Mouse (Mus musculus) midbrain, postnatal 0 days (tissue): ENCODE data around the gene Syndig1. TPM values are rescaled to one million over a fixed set of nuclear protein-coding genes. Genes with fewer than 3 reads are reported as not detected.

Experiments
- ATAC-seq: fragments of 200-750 bp; cut with Nextera tagmentation; 2 replicates; pipeline ENCODE4 v1.8.0; 2017; ENCODE audit warnings: moderate number of reproducible peaks, mild to moderate bottlenecking, moderate TSS enrichment, moderate library complexity; ENCODE audit not compliant: low FRiP score
- DNase-seq: peaks from one replicate; pipeline ENCODE4 v3.0.0-alpha.2; 2015; ENCODE audit warnings: low spot score
- H3K27ac ChIP-seq: fragments of 300-500 bp; sonication (generic); 2 replicates; pipeline ENCODE4 v1.5.1; 2014; ENCODE audit warnings: low read depth, mild to moderate bottlenecking, low read length, mixed read lengths
- H3K27me3 ChIP-seq: fragments of 300-500 bp; sonication (generic); 2 replicates; pipeline ENCODE4 v1.6.1; 2014; ENCODE audit warnings: low read length, control low read depth, mixed read lengths; ENCODE audit not compliant: insufficient read depth
- H3K36me3 ChIP-seq: fragments of 300-500 bp; sonication (generic); 2 replicates; pipeline ENCODE4 v1.6.1; 2014; ENCODE audit warnings: low read length, control low read depth, mixed read lengths; ENCODE audit not compliant: insufficient read depth
- H3K4me1 ChIP-seq: fragments of 300-500 bp; sonication (generic); 2 replicates; pipeline ENCODE4 v1.6.1; 2014; ENCODE audit warnings: mild to moderate bottlenecking, control low read depth, antibody characterized with exemption, low read length, mixed read lengths; ENCODE audit not compliant: insufficient read depth
- H3K4me2 ChIP-seq: fragments of 300-500 bp; sonication (generic); 2 replicates; pipeline ENCODE4 v1.6.1; 2014; ENCODE audit warnings: low read depth, mild to moderate bottlenecking, low read length, mixed read lengths; ENCODE audit not compliant: poor library complexity, severe bottlenecking
- H3K4me3 ChIP-seq: fragments of 300-500 bp; sonication (generic); 2 replicates; pipeline ENCODE4 v1.5.1; 2014; ENCODE audit warnings: low read depth, mild to moderate bottlenecking, low read length, moderate library complexity
- H3K9ac ChIP-seq: fragments of 300-500 bp; sonication (generic); replicated peaks from 2 replicates; pipeline ENCODE4 v1.6.1; 2014; ENCODE audit warnings: mild to moderate bottlenecking, low read length, moderate library complexity, mixed read lengths; ENCODE audit not compliant: poor library complexity, severe bottlenecking
- H3K9me3 ChIP-seq: fragments of 300-500 bp; sonication (generic); 2 replicates; pipeline ENCODE4 v1.6.1; 2016; ENCODE audit warnings: low read length, control low read depth
- CTCF ChIP-seq: IDR thresholded peaks from 2 replicates; pipeline ENCODE4 v1.5.1; 2016; ENCODE audit warnings: antibody characterized with exemption, mild to moderate bottlenecking
- WGBS: fragments of 180-500 bp; shearing (Covaris S2); extraction: QIAGEN DNeasy Blood & Tissue Kit; methylation state at CpG from one replicate; pipeline ENCODE4 v1.1.7; 2014; 5-methylcytosine and 5-hydroxymethylcytosine counted together
- polyA plus RNA-seq: library from polyadenylated mRNA; unstranded; fragments of >200 nt; fragmentation: Nextera tagmentation; extraction: Ambion mirVana; gene quantifications from 2 replicates; pipeline ENCODE4 v1.2.1, GENCODE M21; 2015
- total RNA-seq: library from RNA; depleted of rRNA; stranded (reverse); fragments of >200 nt; gene quantifications from 2 replicates; pipeline ENCODE4 v1.2.3, GENCODE M21; 2014

Gene Syndig1
- total and polyA plus RNA-seq, 2 experiments from 2014 or later: 28.6 to 35.7 TPM

DNA sequence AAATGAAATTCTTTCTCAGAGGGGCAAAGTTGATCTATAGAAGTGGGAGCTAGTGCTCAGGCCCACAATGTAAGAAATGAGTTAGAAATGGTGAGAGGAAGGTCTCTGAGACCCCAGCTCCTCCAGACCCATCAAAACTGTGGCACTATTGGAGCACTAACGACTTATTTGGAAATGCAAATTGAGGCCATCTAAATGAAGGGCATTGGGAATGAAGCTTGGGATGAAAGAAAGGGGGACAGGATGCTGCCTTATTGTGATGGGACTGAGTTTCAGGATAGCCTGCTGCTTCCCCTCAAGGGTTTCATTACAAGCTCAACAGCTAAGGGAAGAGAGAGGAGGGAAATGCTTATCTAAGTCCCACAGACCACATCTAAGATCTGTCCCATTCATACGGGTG lies 110.6 kb downstream of the Syndig1 start:
- H3K9me3 ChIP-seq: no peaks in the 10 kb centered on the region
- no peaks in the 10 kb centered on the region for H3K36me3 ChIP-seq
- H3K9ac ChIP-seq: no peak overlapping the region
- 43% methylated on average over 2 of the region's 2 CpGs for WGBS
- no peak overlapping the region for H3K27ac ChIP-seq
- H3K27me3 ChIP-seq: no peaks in the 10 kb centered on the region
- no peak for DNase-seq
- ATAC-seq: no peak
- no peak overlapping the region for H3K4me3 ChIP-seq
- H3K4me2 ChIP-seq: no peak overlapping the region
- TF ChIP-seq CTCF: no peak
- H3K4me1 ChIP-seq: no peaks in the 10 kb centered on the region

DNA sequence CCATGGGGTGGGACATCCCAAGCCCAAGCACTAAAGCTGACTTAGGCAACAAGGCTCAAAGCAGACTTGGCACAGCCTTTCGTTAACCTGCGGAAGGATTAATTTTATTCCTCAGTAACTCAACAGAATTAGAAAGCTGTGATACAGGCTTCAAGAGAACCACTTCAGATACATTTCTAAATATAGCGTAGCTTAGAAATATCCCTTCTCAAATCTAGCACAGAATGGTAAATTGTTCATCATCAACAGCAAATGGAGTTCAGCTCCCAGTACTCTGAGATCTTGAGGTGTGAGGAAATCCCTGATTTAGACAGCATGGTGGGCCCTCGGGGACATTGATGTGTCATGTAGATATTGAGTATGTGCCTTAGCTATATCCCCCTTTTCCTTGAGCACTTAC lies 121.6 kb downstream of the Syndig1 start:
- ATAC-seq: no peak
- Histone ChIP-seq H3K27ac (no peak overlapping the region), H3K4me1 (no peaks in the 10 kb centered on the region), H3K36me3 (no peaks in the 10 kb centered on the region), H3K9ac (no peak overlapping the region), H3K27me3 (no peaks in the 10 kb centered on the region), H3K4me3 (no peak overlapping the region), H3K9me3 (no peaks in the 10 kb centered on the region), H3K4me2 (no peak overlapping the region)
- no peak for DNase-seq
- WGBS: 87% methylated on average over 4 of the region's 4 CpGs
- TF ChIP-seq CTCF: no peak

DNA sequence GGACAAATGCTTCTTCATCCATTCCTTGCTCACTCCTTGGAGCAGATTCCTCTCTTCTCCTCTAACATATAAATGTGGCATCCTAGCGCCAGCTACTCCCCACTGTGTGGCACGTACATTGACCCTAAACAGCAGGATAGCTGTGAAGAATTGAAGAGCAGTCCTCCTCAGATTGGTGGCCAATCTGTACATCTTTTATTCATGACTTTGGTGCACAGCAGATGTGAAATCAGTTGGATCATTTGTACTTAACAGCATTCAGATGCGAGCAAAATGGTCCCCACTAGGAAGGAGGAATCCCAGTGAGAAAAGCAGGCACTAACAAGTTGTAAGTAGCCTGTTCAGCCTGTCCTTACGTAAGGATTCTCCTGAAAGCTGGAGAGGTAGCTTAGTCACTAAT lies 142.0 kb downstream of the Syndig1 start:
- Histone ChIP-seq H3K4me3 (no peak overlapping the region), H3K4me1 (no peaks in the 10 kb centered on the region), H3K27ac (no peak overlapping the region), H3K9ac (no peak overlapping the region), H3K9me3 (no peaks in the 10 kb centered on the region), H3K4me2 (no peak overlapping the region), H3K36me3 (no peaks in the 10 kb centered on the region), H3K27me3 (no peaks in the 10 kb centered on the region)
- DNase-seq (peak; percentile 3), ATAC-seq (no peak)
- 41% methylated on average over 4 of the region's 4 CpGs for WGBS
- no peak for TF ChIP-seq CTCF

DNA sequence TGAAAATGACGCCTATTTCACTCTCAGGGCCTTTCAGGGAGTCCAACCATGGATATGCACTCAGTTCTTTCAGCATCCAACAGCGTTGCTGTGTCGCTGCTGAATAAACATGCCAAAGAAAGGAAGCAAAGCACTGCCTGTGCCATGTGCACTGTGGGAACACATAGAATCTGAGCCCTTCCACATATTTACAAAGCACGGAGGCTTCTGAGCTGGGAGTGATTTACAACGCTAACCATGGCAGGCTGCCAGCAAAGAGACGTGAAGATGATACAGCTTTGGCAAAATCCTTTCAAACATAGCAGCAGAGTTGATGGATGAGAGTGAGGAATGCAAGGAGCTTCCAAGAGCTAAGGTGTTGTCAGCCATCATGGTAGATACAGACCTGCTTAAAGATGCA lies 144.6 kb downstream of the Syndig1 start:
- no peak for ATAC-seq

DNA sequence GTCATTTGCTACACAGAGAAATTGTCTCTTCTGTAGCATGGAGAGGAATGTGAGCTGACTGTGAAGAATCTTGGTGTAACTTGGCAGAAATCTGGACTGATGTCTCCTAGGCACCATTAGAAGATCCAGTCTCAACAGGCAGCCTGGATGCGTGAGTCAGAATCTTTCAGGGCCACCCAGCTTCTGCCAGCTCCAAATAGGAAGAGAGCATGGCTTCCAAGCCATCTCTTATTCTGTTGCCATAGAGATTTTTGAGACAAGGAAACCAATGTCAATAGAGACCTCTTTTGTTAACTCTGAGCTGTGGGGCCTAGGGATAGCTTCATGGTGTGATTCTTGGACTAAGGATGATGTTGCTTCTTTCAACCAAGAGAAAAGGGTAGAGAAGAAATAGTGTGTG lies 151.4 kb downstream of the Syndig1 start:
- peak; percentile 63 for DNase-seq
- ATAC-seq: no peak
- Histone ChIP-seq H3K4me1 (no peaks in the 10 kb centered on the region), H3K27me3 (no peaks in the 10 kb centered on the region), H3K27ac (no peak overlapping the region), H3K4me3 (no peak overlapping the region), H3K4me2 (no peak overlapping the region), H3K9me3 (no peaks in the 10 kb centered on the region), H3K9ac (no peak overlapping the region), H3K36me3 (no peaks in the 10 kb centered on the region)
- no peak for TF ChIP-seq CTCF
- WGBS: 25% methylated on average over 1 of the region's 1 CpGs

More for the DNA sequence above, 144.6 kb downstream of the Syndig1 start:
- WGBS: 66% methylated on average over 6 of the region's 6 CpGs
- Histone ChIP-seq H3K9me3 (no peaks in the 10 kb centered on the region), H3K4me3 (no peak overlapping the region), H3K27ac (no peak overlapping the region), H3K9ac (no peak overlapping the region), H3K27me3 (no peaks in the 10 kb centered on the region), H3K4me2 (no peak overlapping the region), H3K36me3 (no peaks in the 10 kb centered on the region), H3K4me1 (no peaks in the 10 kb centered on the region)
- no peak for TF ChIP-seq CTCF
- peak; percentile 52 for DNase-seq

DNA sequence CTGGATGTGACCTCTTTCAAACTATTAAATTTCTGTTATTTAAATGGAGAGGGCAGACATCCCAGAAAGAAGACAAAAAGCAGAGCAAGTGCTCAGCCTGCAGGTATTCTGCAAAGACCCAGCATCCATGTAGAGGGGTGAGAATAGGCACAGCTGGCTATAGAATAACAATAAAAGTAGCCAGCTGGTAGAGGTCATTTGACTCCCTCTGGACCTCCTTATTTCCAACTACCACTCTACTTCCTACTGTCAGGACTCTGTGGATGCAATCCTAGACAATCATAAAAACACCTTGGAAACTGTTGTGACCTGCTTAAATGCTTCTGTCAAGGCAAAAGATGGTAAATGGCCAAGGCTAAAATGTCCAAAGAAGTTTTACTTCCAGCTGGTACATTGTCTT lies 153.5 kb downstream of the Syndig1 start:
- no peak overlapping the region for H3K4me2 ChIP-seq
- DNase-seq (no peak), ATAC-seq (no peak)
- H3K36me3 ChIP-seq: no peaks in the 10 kb centered on the region
- H3K9ac ChIP-seq: no peak overlapping the region
- H3K27me3 ChIP-seq: no peaks in the 10 kb centered on the region
- no peak for TF ChIP-seq CTCF
- no peak overlapping the region for H3K27ac ChIP-seq
- H3K4me3 ChIP-seq: no peak overlapping the region
- no peaks in the 10 kb centered on the region for H3K4me1 ChIP-seq
- H3K9me3 ChIP-seq: no peaks in the 10 kb centered on the region
